Mouse (Mus musculus) forebrain, embryonic 14.5 days (tissue): Measurements from ENCODE around the gene Slc2a6. TPM values are rescaled to one million over a fixed set of nuclear protein-coding genes. Genes with fewer than 3 reads are reported as not detected.

Experiments used
- ATAC-seq: fragments of 200-750 bp; cut with Nextera tagmentation; 2 replicates; pipeline ENCODE4 v1.8.0; 2017; ENCODE audit warnings: mild to moderate bottlenecking, moderate library complexity
- DNase-seq: peaks from one replicate; pipeline ENCODE4 v3.0.0-alpha.2; 2015; ENCODE audit warnings: low spot score
- H3K27ac ChIP-seq: fragments of 300-500 bp; sonication (generic); 2 replicates; pipeline ENCODE4 v1.5.1; 2014; ENCODE audit warnings: low read depth, mild to moderate bottlenecking, control low read depth, low read length, moderate library complexity
- H3K27me3 ChIP-seq: fragments of 300-500 bp; sonication (generic); replicated peaks from 2 replicates; pipeline ENCODE4 v1.6.1; 2014; ENCODE audit warnings: low read length, control low read depth, mixed read lengths; ENCODE audit not compliant: control insufficient read depth, insufficient read depth
- H3K36me3 ChIP-seq: fragments of 300-500 bp; sonication (generic); 2 replicates; pipeline ENCODE4 v1.6.1; 2014; ENCODE audit warnings: low read length, control low read depth; ENCODE audit not compliant: control insufficient read depth, insufficient read depth
- H3K4me1 ChIP-seq: fragments of 300-500 bp; sonication (generic); 2 replicates; pipeline ENCODE4 v1.6.1; 2014; ENCODE audit warnings: antibody characterized with exemption, low read length, control low read depth; ENCODE audit not compliant: control insufficient read depth, insufficient read depth
- H3K4me2 ChIP-seq: fragments of 300-500 bp; sonication (generic); 2 replicates; pipeline ENCODE4 v1.6.1; 2014; ENCODE audit warnings: mild to moderate bottlenecking, control low read depth, low read length
- H3K4me3 ChIP-seq: fragments of 300-500 bp; sonication (generic); 2 replicates; pipeline ENCODE4 v1.5.1; 2014; ENCODE audit warnings: low read depth, low read length, control low read depth
- H3K9ac ChIP-seq: fragments of 300-500 bp; sonication (generic); 2 replicates; pipeline ENCODE4 v1.6.1; 2014; ENCODE audit warnings: mild to moderate bottlenecking, low read length, control low read depth, moderate library complexity
- H3K9me3 ChIP-seq: fragments of 300-500 bp; sonication (generic); replicated peaks from 2 replicates; pipeline ENCODE4 v1.6.1; 2016; ENCODE audit warnings: low read length, control low read depth, mixed read lengths; ENCODE audit not compliant: control insufficient read depth
- WGBS: fragments of 180-500 bp; shearing (Covaris S2); extraction: QIAGEN DNeasy Blood & Tissue Kit; methylation state at CpG from one replicate; pipeline ENCODE4 v1.1.7; 2014; 5-methylcytosine and 5-hydroxymethylcytosine counted together
- polyA plus RNA-seq: library from polyadenylated mRNA; unstranded; fragments of >200 nt; fragmentation: Nextera tagmentation; extraction: Ambion mirVana; gene quantifications from 2 replicates; pipeline ENCODE4 v1.2.1, GENCODE M21; 2014

Slc2a6 gene
- polyA plus RNA-seq = 3.4 TPM in 2 replicates

GRCm38 (mm10) chr2:27027618-27028436 lies at the start of gene Slc2a6:
TSS of gene Slc2a6 (minus strand) at chr2:27027998.
- Histone ChIP-seq H3K4me1 (no peaks in the 10 kb centered on the region), H3K4me3 (peak within 1 kb of the TSS; percentile 27), H3K36me3 (no peaks in the 10 kb centered on the region), H3K4me2 (peak within 1 kb of the TSS; percentile 63), H3K27me3 (no peaks in the 10 kb centered on the region), H3K27ac (no peak within 1 kb of the TSS), H3K9ac (peak within 1 kb of the TSS; percentile 57), H3K9me3 (no peaks in the 10 kb centered on the region)
- DNase-seq (peak; percentile 95), ATAC-seq (peak; percentile 100)
- WGBS = 3% methylated on average over 38 of the region's 38 CpGs

GRCm38 (mm10) chr2:27075485-27075884 lies 47.7 kb upstream of the Slc2a6 start:
- H3K9me3 ChIP-seq = no peaks in the 10 kb centered on the region
- H3K4me3 ChIP-seq = no peak overlapping the region
- H3K27me3 ChIP-seq = no peaks in the 10 kb centered on the region
- H3K36me3 ChIP-seq = no peaks in the 10 kb centered on the region
- no peak overlapping the region for H3K9ac ChIP-seq
- WGBS = 74% methylated on average over 3 of the region's 3 CpGs
- no peak overlapping the region for H3K4me2 ChIP-seq
- no peak overlapping the region for H3K27ac ChIP-seq
- DNase-seq (peak; percentile 15), ATAC-seq (no peak)
- peaks cover 23% of the 10 kb centered on the region for H3K4me1 ChIP-seq

GRCm38 (mm10) chr2:27074804-27075203 lies 47.0 kb upstream of the Slc2a6 start:
- no peak for DNase-seq
- no peak for ATAC-seq
- H3K36me3 ChIP-seq = no peaks in the 10 kb centered on the region
- H3K4me1 ChIP-seq = peaks cover 18% of the 10 kb centered on the region
- no peaks in the 10 kb centered on the region for H3K9me3 ChIP-seq
- H3K4me3 ChIP-seq = no peak overlapping the region
- no peak overlapping the region for H3K9ac ChIP-seq
- H3K4me2 ChIP-seq = no peak overlapping the region
- H3K27me3 ChIP-seq = no peaks in the 10 kb centered on the region
- no peak overlapping the region for H3K27ac ChIP-seq
- 86% methylated on average over 4 of the region's 4 CpGs for WGBS

GRCm38 (mm10) chr2:27073407-27073806 lies 45.6 kb upstream of the Slc2a6 start:
- no peaks in the 10 kb centered on the region for H3K27me3 ChIP-seq
- no peak overlapping the region for H3K4me2 ChIP-seq
- H3K9ac ChIP-seq = no peak overlapping the region
- ATAC-seq (no peak), DNase-seq (no peak)
- no peaks in the 10 kb centered on the region for H3K9me3 ChIP-seq
- no peaks in the 10 kb centered on the region for H3K36me3 ChIP-seq
- H3K27ac ChIP-seq = no peak overlapping the region
- WGBS = 78% methylated on average over 4 of the region's 4 CpGs
- H3K4me3 ChIP-seq = no peak overlapping the region
- H3K4me1 ChIP-seq = peaks cover 5% of the 10 kb centered on the region; the same call in 1 of the 2 replicates

- 0 out of 2 replicates have a peak, but pooled peaks cover 3% of the 10 kb centered on the region for H3K4me1 ChIP-seq
- no peak within 1 kb of the TSS for H3K9ac ChIP-seq
- ATAC-seq (no peak), DNase-seq (no peak)
- no peak within 1 kb of the TSS for H3K4me3 ChIP-seq
- H3K27me3 ChIP-seq = no peaks in the 10 kb centered on the region
- H3K4me2 ChIP-seq = no peak within 1 kb of the TSS
- 0 out of 2 replicates have a peak within 1 kb of the TSS, but pooled peaks have one; percentile 30 for H3K27ac ChIP-seq
- H3K9me3 ChIP-seq = no peaks in the 10 kb centered on the region
- H3K36me3 ChIP-seq = no peaks in the 10 kb centered on the region
- WGBS = 96% methylated on average over 2 of the region's 2 CpGs
Observed at GRCm38 (mm10) chr2:27071978-27072377, 44.2 kb upstream of the Slc2a6 start, which contains the start of gene Mymk. TSS of gene Mymk (minus strand) at chr2:27072179.

- Histone ChIP-seq H3K4me2 (no peak overlapping the region), H3K27ac (0 out of 2 replicates have a peak overlapping the region, but pooled peaks have one; percentile 30)
- peak; percentile 52; the same call in 1 of the 2 replicates for ATAC-seq
Observed at GRCm38 (mm10) chr2:27071137-27071536, 43.3 kb upstream of the Slc2a6 start.

GRCm38 (mm10) chr2:27070247-27070813 lies 42.5 kb upstream of the Slc2a6 start:
- no peaks in the 10 kb centered on the region for H3K36me3 ChIP-seq
- no peak overlapping the region for H3K4me2 ChIP-seq
- H3K9ac ChIP-seq = no peak overlapping the region
- no peak for DNase-seq
- ATAC-seq = no peak
- H3K4me3 ChIP-seq = no peak overlapping the region
- H3K9me3 ChIP-seq = no peaks in the 10 kb centered on the region
- 0 out of 2 replicates have a peak, but pooled peaks cover 3% of the 10 kb centered on the region for H3K4me1 ChIP-seq
- no peaks in the 10 kb centered on the region for H3K27me3 ChIP-seq
- H3K27ac ChIP-seq = no peak overlapping the region
- 65% methylated on average over 2 of the region's 2 CpGs for WGBS

More at GRCm38 (mm10) chr2:27071137-27071536, 43.3 kb upstream of the Slc2a6 start:
- Histone ChIP-seq H3K9me3 (no peaks in the 10 kb centered on the region), H3K4me1 (0 out of 2 replicates have a peak, but pooled peaks cover 3% of the 10 kb centered on the region), H3K4me3 (no peak overlapping the region), H3K9ac (no peak overlapping the region), H3K27me3 (no peaks in the 10 kb centered on the region), H3K36me3 (no peaks in the 10 kb centered on the region)
- peak; percentile 85 for DNase-seq
- 25% methylated on average over 4 of the region's 4 CpGs for WGBS

- 0 out of 2 replicates have a peak, but pooled peaks cover 3% of the 10 kb centered on the region for H3K4me1 ChIP-seq
- ATAC-seq (no peak), DNase-seq (no peak)
- no peak overlapping the region for H3K9ac ChIP-seq
- no peak overlapping the region for H3K4me2 ChIP-seq
- H3K9me3 ChIP-seq = no peaks in the 10 kb centered on the region
- no peak overlapping the region for H3K4me3 ChIP-seq
- H3K27me3 ChIP-seq = no peaks in the 10 kb centered on the region
- no peaks in the 10 kb centered on the region for H3K36me3 ChIP-seq
- WGBS = 75% methylated on average over 3 of the region's 3 CpGs
- no peak overlapping the region for H3K27ac ChIP-seq
Observed at GRCm38 (mm10) chr2:27069646-27070045, 41.8 kb upstream of the Slc2a6 start.
